ENCODE assay signal across 9 mouse cellular contexts in genomic region chr6:121473093-121473821, GRCm38 (mm10). TPM values are rescaled to one million over a fixed set of nuclear protein-coding genes. Genes with fewer than 3 reads are reported as not detected.
DNase-seq lines count a peak whose midpoint lies in the region; ATAC-seq and TF ChIP-seq lines count a peak whose summit lies in the region.
"Had no signal": no experiment of that assay in that cellular context is flagged by ENCODE, and none has a peak within 500 bp of the region (broad histone marks: within the 10 kb centered on the region; RNA-seq: fewer than 3 reads in every experiment).

Iqsec3 (minus strand) TSS chr6:121473678.

- no peak for ATAC-seq in G1E (ENCODE audit: extremely low read depth, insufficient number of reproducible peaks, low FRiP score, poor library complexity, severe bottlenecking)
- ATAC-seq in hindbrain, embryonic 12.5 days (ENCODE audit: low FRiP score) = peak; percentile 96

- peak within 1 kb of the TSS; percentile 91 for H3K27ac ChIP-seq in hindbrain, embryonic 12.5 days

- peak within 1 kb of the TSS; percentile 70 for H3K4me2 ChIP-seq in hindbrain, embryonic 12.5 days (replicated peaks)

- no peak within 1 kb of the TSS for H3K4me3 ChIP-seq in G1E (ENCODE audit: low read depth, low read length)
- H3K4me3 ChIP-seq in hindbrain, embryonic 12.5 days = peak within 1 kb of the TSS; percentile 52
- H3K4me3 ChIP-seq: erythroblast, embryonic 14.5 days had no signal

- no peaks in the 10 kb centered on the region for H3K36me3 ChIP-seq in G1E (replicated peaks)
- H3K36me3 ChIP-seq in hindbrain, embryonic 12.5 days = no peaks in the 10 kb centered on the region

- H3K4me1 ChIP-seq in G1E (ENCODE audit: insufficient read depth, low read depth, low read length) = no peaks in the 10 kb centered on the region
- H3K4me1 ChIP-seq in hindbrain, embryonic 12.5 days = peaks cover 9% of the 10 kb centered on the region

- under 1% methylated on average over 54 of the region's 65 CpGs for WGBS in hindbrain, embryonic 12.5 days

- DNase-seq in G1E (ENCODE audit: low spot score) = peak; percentile 8
- DNase-seq in cerebellum, adult 8-10 months = peak; percentile 41
- DNase-seq in frontal cortex, postnatal 14 days (ENCODE audit: low spot score in 2 of 2) = peak; percentile 72 to 76
- peak; percentile 90 to 91 for DNase-seq in layer of hippocampus, postnatal 25 days (ENCODE audit: extremely low spot score in 1 of 2, low spot score in 1 of 2)
- DNase-seq in lung, postnatal 10 days = peak; percentile 93
- peak; percentile 95 for DNase-seq in retina, embryonic 14.5 days (ENCODE audit: low spot score)
- peak; percentile 98 for DNase-seq in thymus, postnatal 4 days

- peaks cover 20% of the 10 kb centered on the region for H3K9me3 ChIP-seq in G1E (replicated peaks)
- no peaks in the 10 kb centered on the region for H3K9me3 ChIP-seq in hindbrain, embryonic 12.5 days (replicated peaks)

- TF ChIP-seq CTCF in G1E (IDR thresholded peaks at IDR 0.05; ENCODE audit: low read depth, low read length) = no peak

- peak within 1 kb of the TSS; percentile 76 for H3K9ac ChIP-seq in hindbrain, embryonic 12.5 days

- H3K27me3 ChIP-seq in G1E (ENCODE audit: insufficient read depth, low read length) = no peaks in the 10 kb centered on the region
- H3K27me3 ChIP-seq in hindbrain, embryonic 12.5 days = peaks cover 10% of the 10 kb centered on the region

RNA-seq across cellular contexts. Expression of gene Iqsec3, which starts in this region (rescaled TPM):
- total RNA-seq in G1E (2014; fragmentation: Nextera tagmentation) (not detected in 2 replicates), G1E (2017) (0.11 and 0.12 TPM in 2 replicates)
- not detected in 2 replicates for polyA plus RNA-seq in G1E (2012)
- 6.0 and 6.6 TPM in 2 replicates for polyA plus RNA-seq in hindbrain, embryonic 12.5 days (2016; fragmentation: Nextera tagmentation; extraction: Ambion mirVana)
- 100 to 1,000 TPM; 109 to 129 TPM for total RNA-seq in layer of hippocampus, postnatal 25 days (2021)
- polyA plus RNA-seq: erythroblast, embryonic 14.5 days had no signal

Comparison
In these comparisons a context has a peak if more than half of its experiments do, and no peak if none do; other contexts are left out.
1. RNA of gene Iqsec3 (total RNA-seq): 109 to 129 TPM in layer of hippocampus, postnatal 25 days; 0.11 to 0.12 TPM in G1E; every median in the first group is over 10 times any median in the second.
2. Peak in DNase-seq in G1E; RNA of the gene not detected or under 1 TPM.
3. DNase-seq: peak in every context shown above with its lines; median percentile 98 in thymus, postnatal 4 days; 95 in retina, embryonic 14.5 days; 93 in lung, postnatal 10 days; 90 in layer of hippocampus, postnatal 25 days; 74 in frontal cortex, postnatal 14 days; 41 in cerebellum, adult 8-10 months; 8 in G1E.